Mouse (Mus musculus): ENCODE results near the gene Epha2.

DNA sequence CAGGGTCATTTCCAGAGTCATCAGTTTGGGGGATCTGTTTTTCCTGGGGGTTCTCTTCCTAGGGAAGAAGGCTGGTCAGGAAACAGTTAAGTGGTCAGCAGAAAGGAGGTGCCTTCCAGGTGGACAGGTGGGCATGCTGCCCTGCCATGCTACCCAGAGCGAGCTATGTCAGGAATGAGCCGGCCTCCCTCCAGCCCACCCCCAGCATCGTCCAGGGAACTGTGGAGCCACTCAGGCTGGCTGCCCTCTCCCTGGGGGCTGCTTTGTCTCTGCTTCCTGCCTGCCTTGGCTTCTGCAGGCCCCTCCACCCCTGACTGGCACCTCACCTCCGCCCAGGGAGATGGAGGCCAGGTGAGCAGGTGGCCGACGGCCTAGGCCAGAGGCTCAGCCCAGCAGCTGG is 10.5 kb downstream of the Epha2 start:
- no peak for TF ChIP-seq CTCF (IDR thresholded peaks at IDR 0.05; ENCODE audit: control insufficient read depth, insufficient read depth, insufficient read length)
- TF ChIP-seq CEBPB (IDR thresholded peaks at IDR 0.05; ENCODE audit: low read depth), result no peak
- TF ChIP-seq MYOG (IDR thresholded peaks at IDR 0.05; ENCODE audit: control insufficient read depth, extremely low read depth, insufficient read length), result no peak
- no peak for TF ChIP-seq MAX (IDR thresholded peaks at IDR 0.05)

All from C2C12 (cell line).